Mouse (Mus musculus): ENCODE data around the gene Mgat4a.

Gene Mgat4a

DNA sequence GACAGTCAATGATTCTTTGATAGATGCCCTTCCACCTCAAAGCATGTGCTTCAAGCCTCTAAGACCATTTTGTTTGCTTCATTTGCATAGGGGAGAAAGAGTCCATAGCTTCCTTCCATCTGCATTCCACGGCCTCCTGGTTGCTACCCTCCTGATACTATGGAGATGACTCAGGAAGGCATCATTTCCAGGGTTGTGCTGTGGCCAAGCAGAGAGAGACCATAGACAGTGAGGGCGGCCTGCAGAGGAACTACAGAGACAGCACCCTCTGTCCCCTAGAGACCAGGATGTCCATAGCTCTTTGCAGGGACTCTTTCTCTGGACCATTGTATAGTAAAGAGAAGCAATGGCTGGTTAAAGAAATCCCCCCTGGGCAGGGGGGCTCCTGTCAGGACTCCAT lies 135.7 kb downstream of the Mgat4a start:
- DNase-seq (ENCODE audit: low read depth in 1 of 2, low spot score in 2 of 2) = no peak

DNA sequence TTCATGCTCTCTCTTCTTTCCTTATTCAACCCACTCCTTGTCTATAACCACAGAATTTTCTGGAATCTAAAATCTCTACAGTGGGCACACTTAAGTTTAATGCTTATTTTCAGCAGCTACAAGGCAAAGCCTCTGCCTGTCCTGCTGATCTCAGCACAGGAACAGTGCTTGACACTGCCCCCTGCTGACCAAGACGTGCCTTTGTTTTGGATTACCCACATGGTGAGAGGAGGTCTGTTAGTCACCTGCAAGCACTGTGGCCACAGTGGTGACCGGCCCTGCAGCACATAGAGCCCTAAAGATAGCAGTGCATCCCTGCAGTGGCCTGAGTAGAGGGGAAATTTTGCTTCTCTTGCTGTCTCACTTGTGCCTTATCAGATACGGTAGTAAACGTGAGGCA lies 139.1 kb downstream of the Mgat4a start:
- peak in 1 of 2 experiments; percentile 27 for DNase-seq (ENCODE audit: low read depth in 1 of 2, low spot score in 2 of 2)

DNA sequence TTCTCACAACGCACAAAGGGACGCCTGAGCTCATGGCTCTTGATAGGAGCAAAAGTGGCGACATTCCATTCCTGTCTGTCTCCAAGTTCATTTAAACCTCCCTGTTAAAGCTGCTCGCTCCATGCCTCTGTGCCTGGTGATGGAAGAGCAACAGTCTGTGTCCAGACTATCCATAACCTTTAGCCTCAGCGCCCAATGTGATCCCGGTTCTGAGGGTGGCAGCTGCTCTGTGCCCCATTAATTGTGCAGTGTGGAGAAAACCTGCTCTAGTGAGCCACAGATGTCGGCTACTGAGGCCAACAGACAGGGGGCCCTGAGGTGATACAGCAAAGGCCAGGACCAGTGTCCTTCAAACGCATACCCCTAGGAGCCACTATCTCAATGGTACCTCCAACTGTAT lies 141.1 kb downstream of the Mgat4a start:
- no peak for DNase-seq (ENCODE audit: low read depth in 1 of 2, low spot score in 2 of 2)

DNA sequence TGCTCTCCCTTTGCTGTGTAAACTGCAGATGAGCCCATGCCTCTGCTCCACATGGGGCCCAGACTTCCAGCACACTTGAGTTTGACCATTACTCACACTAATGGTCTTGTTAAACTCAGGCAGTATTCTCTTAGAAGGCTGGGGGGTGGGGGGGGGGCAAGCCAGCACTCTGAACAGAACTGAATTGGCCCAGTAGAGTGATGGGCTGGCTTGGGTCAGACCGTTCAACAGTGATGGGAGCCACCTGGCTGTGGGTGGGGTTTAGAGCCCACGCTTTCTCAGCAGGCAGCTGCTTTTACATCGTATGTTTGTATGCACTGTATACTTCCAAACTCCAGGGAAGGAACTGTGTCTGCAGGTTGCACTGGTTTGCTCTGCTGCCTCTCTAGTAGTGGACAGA lies 141.9 kb downstream of the Mgat4a start:
- DNase-seq (ENCODE audit: low read depth in 1 of 2, low spot score in 2 of 2) = no peak

DNA sequence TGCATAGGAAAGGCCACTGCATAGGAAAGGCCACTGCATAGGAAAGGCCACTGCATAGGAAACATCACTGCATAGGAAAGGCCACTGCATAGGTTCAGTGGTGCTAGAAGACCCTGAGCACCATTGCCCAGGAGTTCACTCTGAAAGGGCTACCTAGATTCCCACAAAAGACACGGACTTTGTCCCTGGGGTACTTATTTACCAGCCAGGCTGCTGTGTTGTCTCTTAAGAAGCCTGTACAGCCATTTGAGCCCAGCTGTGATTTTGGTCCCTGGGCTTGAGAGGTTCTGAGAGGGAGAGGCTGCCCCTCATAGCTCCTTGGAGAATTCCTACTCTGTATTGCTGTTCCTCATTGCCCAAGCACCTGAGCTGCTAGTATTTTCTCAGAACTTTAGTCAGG lies 144.3 kb downstream of the Mgat4a start:
- no peak for DNase-seq (ENCODE audit: low read depth in 1 of 2, low spot score in 2 of 2)

DNA sequence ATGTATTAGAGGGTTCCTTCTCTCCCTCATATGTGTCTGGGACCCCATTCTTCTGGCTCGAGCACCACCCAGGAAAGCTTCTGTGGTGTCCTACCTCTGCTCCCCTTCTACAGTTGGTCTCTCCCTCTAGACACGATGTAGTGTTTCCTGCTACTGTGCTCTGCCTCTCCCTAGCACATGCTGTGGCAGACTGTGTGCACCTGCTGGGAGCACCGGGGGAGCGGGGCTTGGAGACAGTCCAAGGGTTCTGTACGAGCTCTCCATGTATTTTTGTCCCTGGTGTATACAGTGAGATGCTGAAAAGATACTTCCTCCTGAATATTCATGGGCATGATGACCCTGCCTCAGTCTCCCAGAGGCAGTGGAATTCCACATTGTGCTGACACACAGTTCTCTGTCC lies 147.6 kb downstream of the Mgat4a start:
- DNase-seq (ENCODE audit: low read depth in 1 of 2, low spot score in 2 of 2) = no peak

Data from monocyte, adult 2 months (primary cell).